Mouse (Mus musculus): ENCODE data around the gene Clec3a.
A peak's percentile ranks its signal among the peaks of the same experiment; 100 is the strongest.

Clec3a gene

GRCm38 (mm10) chr8:114458113-114458784 is 40.4 kb downstream of the Clec3a start:
- DNase-seq (ENCODE audit: low spot score in 2 of 2): peak in 1 of 2 experiments; percentile 52

- DNase-seq (ENCODE audit: low spot score in 2 of 2): no peak
These were observed 42.7 kb downstream of the Clec3a start for GRCm38 (mm10) chr8:114460600-114460999.

- no peak for DNase-seq (ENCODE audit: low spot score in 2 of 2)
These were observed 44.7 kb downstream of the Clec3a start for GRCm38 (mm10) chr8:114462591-114462990.

- no peak for DNase-seq (ENCODE audit: low spot score in 2 of 2)
These were observed 45.4 kb downstream of the Clec3a start for GRCm38 (mm10) chr8:114463305-114463704.

GRCm38 (mm10) chr8:114468526-114469207 is 50.8 kb downstream of the Clec3a start:
- DNase-seq (ENCODE audit: low spot score in 2 of 2): no peak

- no peak for DNase-seq (ENCODE audit: low spot score in 2 of 2)
These were observed 51.3 kb downstream of the Clec3a start for GRCm38 (mm10) chr8:114469208-114469590.

GRCm38 (mm10) chr8:114473546-114473945 is 55.7 kb downstream of the Clec3a start:
- no peak for DNase-seq (ENCODE audit: low spot score in 2 of 2)

All from urinary bladder, postnatal 4 days (tissue).